Mouse (Mus musculus) neural tube, embryonic 12.5 days (tissue): ENCODE results near the gene Trpd52l3. TPM values are rescaled to one million over a fixed set of nuclear protein-coding genes. Genes with fewer than 3 reads are reported as not detected.

ENCODE experiments used
- ATAC-seq: fragments of 200-750 bp; cut with Nextera tagmentation; 2 replicates; pipeline ENCODE4 v1.8.0; 2017; ENCODE audit warnings: low read depth, mild to moderate bottlenecking, moderate TSS enrichment, moderate library complexity; ENCODE audit not compliant: low FRiP score
- H3K27ac ChIP-seq: fragments of 300-500 bp; sonication (generic); 2 replicates; pipeline ENCODE4 v1.5.1; 2016
- H3K27me3 ChIP-seq: fragments of 300-500 bp; sonication (generic); replicated peaks from 2 replicates; pipeline ENCODE4 v1.6.1; 2016; ENCODE audit warnings: mild to moderate bottlenecking
- H3K36me3 ChIP-seq: fragments of 300-500 bp; sonication (generic); 2 replicates; pipeline ENCODE4 v1.6.1; 2016; ENCODE audit warnings: mild to moderate bottlenecking
- H3K4me1 ChIP-seq: fragments of 300-500 bp; sonication (generic); 2 replicates; pipeline ENCODE4 v1.6.1; 2016
- H3K4me2 ChIP-seq: fragments of 300-500 bp; sonication (generic); replicated peaks from 2 replicates; pipeline ENCODE4 v1.6.1; 2016; ENCODE audit warnings: mild to moderate bottlenecking
- H3K4me3 ChIP-seq: fragments of 300-500 bp; sonication (generic); 2 replicates; pipeline ENCODE4 v1.5.1; 2016
- H3K9ac ChIP-seq: fragments of 300-500 bp; sonication (generic); 2 replicates; pipeline ENCODE4 v1.6.1; 2016; ENCODE audit warnings: mild to moderate bottlenecking
- H3K9me3 ChIP-seq: fragments of 300-500 bp; sonication (generic); 2 replicates; pipeline ENCODE4 v1.6.1; 2016; ENCODE audit warnings: mild to moderate bottlenecking
- WGBS: fragments of 180-500 bp; shearing (Covaris S2); methylation state at CpG from one replicate; pipeline ENCODE4 v1.1.7; 2016; 5-methylcytosine and 5-hydroxymethylcytosine counted together
- polyA plus RNA-seq: library from polyadenylated mRNA; unstranded; fragments of >200 nt; fragmentation: Nextera tagmentation; extraction: Ambion mirVana; gene quantifications from 2 replicates; pipeline ENCODE4 v1.2.1, GENCODE M21; 2016

Gene Trpd52l3
- polyA plus RNA-seq, 1 experiment from 2014 or later = not detected

- no peak for ATAC-seq
- no peaks in the 10 kb centered on the region for H3K27me3 ChIP-seq
- WGBS = 3% methylated on average over 7 of the region's 7 CpGs
- peak overlapping the region; percentile 74 for H3K4me2 ChIP-seq
- peak overlapping the region; percentile 100 for H3K4me3 ChIP-seq
- no peaks in the 10 kb centered on the region for H3K36me3 ChIP-seq
- H3K4me1 ChIP-seq = peaks cover 33% of the 10 kb centered on the region
- H3K9me3 ChIP-seq = no peaks in the 10 kb centered on the region
- H3K9ac ChIP-seq = peak overlapping the region; percentile 98
- H3K27ac ChIP-seq = no peak overlapping the region
Observed at GRCm38 (mm10) chr19:30031468-30031931, 27.9 kb downstream of the Trpd52l3 start.

GRCm38 (mm10) chr19:30032206-30032605 lies 28.6 kb downstream of the Trpd52l3 start:
- Histone ChIP-seq H3K36me3 (no peaks in the 10 kb centered on the region), H3K4me3 (peak overlapping the region; percentile 20), H3K9me3 (no peaks in the 10 kb centered on the region), H3K4me2 (peak overlapping the region; percentile 74), H3K27ac (no peak overlapping the region), H3K27me3 (no peaks in the 10 kb centered on the region), H3K4me1 (peaks cover 33% of the 10 kb centered on the region), H3K9ac (0 out of 2 replicates have a peak overlapping the region, but pooled peaks have one; percentile 98)
- ATAC-seq = no peak
- 31% methylated on average over 3 of the region's 3 CpGs for WGBS

GRCm38 (mm10) chr19:30035361-30035760 lies 31.8 kb downstream of the Trpd52l3 start:
- no peaks in the 10 kb centered on the region for H3K27me3 ChIP-seq
- H3K4me1 ChIP-seq = peaks cover 26% of the 10 kb centered on the region
- 78% methylated on average over 3 of the region's 3 CpGs for WGBS
- no peak overlapping the region for H3K9ac ChIP-seq
- no peaks in the 10 kb centered on the region for H3K9me3 ChIP-seq
- ATAC-seq = no peak
- H3K36me3 ChIP-seq = no peaks in the 10 kb centered on the region
- H3K4me3 ChIP-seq = no peak overlapping the region
- H3K4me2 ChIP-seq = no peak overlapping the region
- H3K27ac ChIP-seq = no peak overlapping the region

- no peaks in the 10 kb centered on the region for H3K4me1 ChIP-seq
- H3K9me3 ChIP-seq = no peaks in the 10 kb centered on the region
- ATAC-seq = no peak
- H3K36me3 ChIP-seq = peaks cover 38% of the 10 kb centered on the region
- H3K27me3 ChIP-seq = no peaks in the 10 kb centered on the region
- no peak overlapping the region for H3K27ac ChIP-seq
- 95% methylated on average over 2 of the region's 2 CpGs for WGBS
- H3K4me2 ChIP-seq = no peak overlapping the region
- H3K9ac ChIP-seq = no peak overlapping the region
- no peak overlapping the region for H3K4me3 ChIP-seq
Observed at GRCm38 (mm10) chr19:30043691-30044090, 40.1 kb downstream of the Trpd52l3 start.

GRCm38 (mm10) chr19:30044630-30045029 lies 41.0 kb downstream of the Trpd52l3 start:
- peaks cover 38% of the 10 kb centered on the region for H3K36me3 ChIP-seq
- no peak overlapping the region for H3K27ac ChIP-seq
- no peaks in the 10 kb centered on the region for H3K27me3 ChIP-seq
- H3K4me2 ChIP-seq = no peak overlapping the region
- H3K4me3 ChIP-seq = no peak overlapping the region
- ATAC-seq = no peak
- H3K9ac ChIP-seq = no peak overlapping the region
- no peaks in the 10 kb centered on the region for H3K4me1 ChIP-seq
- H3K9me3 ChIP-seq = no peaks in the 10 kb centered on the region
- WGBS = 92% methylated on average over 1 of the region's 1 CpGs

- H3K36me3 ChIP-seq = peaks cover 38% of the 10 kb centered on the region
- H3K27me3 ChIP-seq = no peaks in the 10 kb centered on the region
- no peak overlapping the region for H3K4me3 ChIP-seq
- H3K27ac ChIP-seq = no peak overlapping the region
- whole genome bisulfite sequencing = 65% methylated on average over 1 of the region's 1 CpGs
- no peak overlapping the region for H3K4me2 ChIP-seq
- no peak for ATAC-seq
- no peak overlapping the region for H3K9ac ChIP-seq
- H3K9me3 ChIP-seq = no peaks in the 10 kb centered on the region
- H3K4me1 ChIP-seq = no peaks in the 10 kb centered on the region
Observed at GRCm38 (mm10) chr19:30045857-30046256, 42.3 kb downstream of the Trpd52l3 start.

- H3K27me3 ChIP-seq = no peaks in the 10 kb centered on the region
- H3K4me2 ChIP-seq = no peak overlapping the region
- peaks cover 16% of the 10 kb centered on the region for H3K36me3 ChIP-seq
- no peak for ATAC-seq
- H3K27ac ChIP-seq = no peak overlapping the region
- no peaks in the 10 kb centered on the region for H3K4me1 ChIP-seq
- WGBS = 85% methylated on average over 2 of the region's 2 CpGs
- H3K4me3 ChIP-seq = no peak overlapping the region
- no peak overlapping the region for H3K9ac ChIP-seq
- no peaks in the 10 kb centered on the region for H3K9me3 ChIP-seq
Observed at GRCm38 (mm10) chr19:30050584-30050983, 47.0 kb downstream of the Trpd52l3 start.

GRCm38 (mm10) chr19:30051479-30051878 lies 47.9 kb downstream of the Trpd52l3 start:
- Histone ChIP-seq H3K4me3 (no peak overlapping the region), H3K9ac (no peak overlapping the region), H3K36me3 (peaks cover 11% of the 10 kb centered on the region), H3K27me3 (no peaks in the 10 kb centered on the region), H3K4me2 (no peak overlapping the region), H3K4me1 (no peaks in the 10 kb centered on the region), H3K27ac (no peak overlapping the region), H3K9me3 (no peaks in the 10 kb centered on the region)
- 93% methylated on average over 3 of the region's 3 CpGs for WGBS
- ATAC-seq = no peak

GRCm38 (mm10) chr19:30054218-30054617 lies 50.6 kb downstream of the Trpd52l3 start:
- H3K27me3 ChIP-seq = no peaks in the 10 kb centered on the region
- no peak for ATAC-seq

More at GRCm38 (mm10) chr19:30054218-30054617, 50.6 kb downstream of the Trpd52l3 start:
- H3K9me3 ChIP-seq = no peaks in the 10 kb centered on the region
- no peak overlapping the region for H3K4me3 ChIP-seq
- H3K4me1 ChIP-seq = no peaks in the 10 kb centered on the region
- H3K27ac ChIP-seq = no peak overlapping the region
- H3K4me2 ChIP-seq = no peak overlapping the region
- no peak overlapping the region for H3K9ac ChIP-seq
- no peaks in the 10 kb centered on the region for H3K36me3 ChIP-seq
- 88% methylated on average over 2 of the region's 2 CpGs for WGBS

Other genes starting within 250 kb of the Trpd52l3 start
- gene 9930021J03Rik, start 197.8 kb upstream of the Trpd52l3 start, polyA plus RNA-seq = 7.4 and 8.3 TPM in 2 replicates
- 41.8 and 41.9 TPM in 2 replicates for gene Ranbp6, start 190.8 kb upstream of the Trpd52l3 start, polyA plus RNA-seq
- gene Il33, start 78.7 kb upstream of the Trpd52l3 start, polyA plus RNA-seq = 1.0 TPM in 2 replicates
- gene Uhrf2, start 26.7 kb downstream of the Trpd52l3 start, polyA plus RNA-seq = 74.6 and 80.9 TPM in 2 replicates
- gene Gldc, start 171.6 kb downstream of the Trpd52l3 start, polyA plus RNA-seq = 19.7 and 20.9 TPM in 2 replicates
- not detected in 2 replicates for gene Mbl2, start 229.2 kb downstream of the Trpd52l3 start, polyA plus RNA-seq